Mouse (Mus musculus) embryo, embryonic 11.5 days (tissue): Measurements from ENCODE around the gene Tmem42.

Source experiments
- DNase-seq: peaks from one replicate; pipeline ENCODE4 v3.0.0-alpha.2; 2012; ENCODE audit warnings: low read depth, low spot score

Tmem42 gene

DNA sequence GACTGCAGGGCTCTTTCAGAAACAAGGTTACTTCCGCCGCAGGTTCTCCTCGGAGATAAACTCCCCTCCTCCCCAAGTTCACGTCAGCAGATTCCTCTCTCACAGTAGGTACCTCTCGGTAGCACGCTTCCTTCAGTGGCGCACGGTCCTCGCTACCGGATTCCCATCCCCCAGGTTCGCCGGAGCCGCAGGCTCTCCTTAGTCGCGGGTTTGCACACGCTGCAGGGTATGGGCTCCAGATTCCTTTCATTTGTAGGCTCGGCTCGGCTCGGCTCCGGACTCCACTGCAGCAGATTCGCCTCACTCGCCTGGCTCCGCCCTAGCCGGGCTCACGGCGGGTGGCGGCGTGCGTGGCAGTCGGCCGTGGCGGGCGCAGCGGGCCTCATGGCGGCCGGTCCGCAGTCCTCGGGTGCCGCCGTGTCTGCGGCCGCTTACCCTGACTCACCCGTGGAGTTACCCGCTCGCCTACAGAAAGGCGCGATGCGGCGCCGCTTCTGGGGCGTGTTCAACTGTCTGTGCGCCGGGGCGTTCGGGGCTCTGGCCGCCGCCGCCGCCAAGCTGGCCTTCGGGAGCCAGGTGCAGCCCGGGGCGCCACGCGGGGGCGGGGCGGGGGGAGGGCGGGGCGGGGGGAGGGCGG is at the start of gene Tmem42:
Tmem42 (plus strand) TSS at position 332 of the 637 bp plus-strand sequence.
- peak; percentile 70 for DNase-seq

- no peak for DNase-seq
Measured at GRCm38 (mm10) chr9:122998406-122999192, 22.5 kb upstream of the Tmem42 start.

DNA sequence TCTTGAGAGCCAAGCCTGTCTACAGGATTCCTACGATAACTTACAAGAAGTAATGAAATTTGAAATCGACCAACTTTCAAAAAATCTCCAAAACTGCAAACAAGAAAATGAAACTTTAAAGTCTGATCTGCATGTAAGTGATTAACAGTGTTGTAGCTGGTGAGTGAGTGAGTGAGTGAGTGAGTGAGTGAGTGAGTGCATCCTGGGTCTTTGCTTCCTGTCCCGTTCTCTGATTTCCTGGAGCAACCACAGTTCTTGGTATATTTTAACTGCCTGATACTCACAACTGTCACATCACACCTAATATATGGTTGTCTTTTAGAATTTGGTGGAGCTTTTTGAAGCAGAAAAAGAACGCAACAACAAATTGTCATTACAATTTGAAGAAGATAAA is 21.9 kb upstream of the Tmem42 start:
- DNase-seq, result no peak

GRCm38 (mm10) chr9:123004718-123005117 is 16.4 kb upstream of the Tmem42 start:
- no peak for DNase-seq

DNA sequence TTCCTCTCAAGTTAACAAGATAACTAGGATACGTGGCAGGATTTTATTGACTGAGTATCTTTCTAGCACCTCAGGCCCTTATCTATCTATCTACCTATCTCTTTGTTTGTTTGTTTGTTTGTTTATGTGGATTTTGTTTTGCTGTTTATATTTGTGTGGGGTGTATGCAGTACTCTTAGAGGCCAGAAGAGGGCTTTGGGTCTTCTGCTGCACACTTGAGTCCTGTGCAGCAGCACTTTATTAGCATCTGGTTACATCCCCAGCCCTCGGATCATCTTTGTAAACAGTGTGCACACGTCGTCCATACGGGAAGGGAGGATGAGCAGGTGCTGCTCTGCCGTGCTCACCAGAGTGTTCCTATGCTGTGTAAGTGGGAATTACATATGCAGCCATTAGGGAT is 15.1 kb upstream of the Tmem42 start:
- DNase-seq, result no peak

DNA sequence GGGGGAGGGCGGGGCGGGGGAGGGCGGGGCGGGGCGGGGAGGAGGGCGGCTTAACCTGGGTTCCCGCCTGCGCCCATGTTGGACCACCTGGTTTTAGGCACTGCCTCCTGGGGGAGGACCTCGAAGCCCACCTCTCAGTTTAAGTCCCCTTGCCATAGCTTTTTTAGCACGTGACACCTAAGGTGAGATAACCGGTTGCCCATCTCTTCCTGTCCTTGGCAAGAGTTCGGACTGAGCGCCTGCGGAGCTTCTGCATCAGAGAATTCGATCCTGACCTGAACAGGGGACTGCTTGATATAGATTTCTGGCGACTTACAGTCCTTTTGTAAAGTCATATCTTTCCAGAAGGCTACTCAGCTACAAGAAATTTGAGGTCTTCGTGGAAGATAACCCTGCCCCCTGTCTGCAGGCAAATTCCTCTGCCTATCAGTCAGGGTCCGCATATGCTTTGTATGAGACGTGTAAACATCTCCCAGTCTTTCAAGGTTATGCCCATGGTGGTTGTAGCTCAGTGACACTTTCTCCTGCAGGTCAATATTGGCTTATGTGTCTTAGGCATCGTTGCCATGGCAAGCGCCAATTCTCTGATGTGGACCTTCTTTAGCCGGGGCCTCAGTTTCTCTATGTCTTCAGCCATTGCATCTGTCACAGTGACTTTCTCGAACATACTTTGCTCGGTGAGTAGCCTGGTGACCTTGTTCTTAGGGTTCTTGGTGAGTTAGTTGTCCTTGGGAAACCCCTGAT is 682 bp downstream of the Tmem42 start:
- DNase-seq, result peak; percentile 17

DNA sequence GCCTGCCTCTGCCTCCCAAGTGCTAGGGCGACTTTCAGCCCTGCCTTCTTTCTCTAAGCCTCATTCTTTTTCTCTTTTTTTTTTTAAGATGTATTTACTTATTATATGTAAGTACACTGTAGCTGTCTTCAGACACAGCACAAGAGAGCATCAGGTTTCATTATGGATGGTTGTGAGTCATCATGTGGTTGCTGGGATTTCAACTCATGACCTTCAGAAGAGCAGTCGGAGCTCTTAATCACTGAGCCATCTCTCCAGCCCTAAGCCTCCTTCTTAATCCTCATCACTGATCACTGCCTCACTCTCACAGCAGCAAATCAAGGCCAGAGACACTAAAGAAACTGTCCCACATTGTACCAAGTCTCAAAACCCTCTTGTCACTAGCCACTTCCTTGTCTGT is 3.1 kb downstream of the Tmem42 start:
- no peak for DNase-seq

GRCm38 (mm10) chr9:123031496-123032246 is 10.5 kb downstream of the Tmem42 start:
- DNase-seq, result no peak

DNA sequence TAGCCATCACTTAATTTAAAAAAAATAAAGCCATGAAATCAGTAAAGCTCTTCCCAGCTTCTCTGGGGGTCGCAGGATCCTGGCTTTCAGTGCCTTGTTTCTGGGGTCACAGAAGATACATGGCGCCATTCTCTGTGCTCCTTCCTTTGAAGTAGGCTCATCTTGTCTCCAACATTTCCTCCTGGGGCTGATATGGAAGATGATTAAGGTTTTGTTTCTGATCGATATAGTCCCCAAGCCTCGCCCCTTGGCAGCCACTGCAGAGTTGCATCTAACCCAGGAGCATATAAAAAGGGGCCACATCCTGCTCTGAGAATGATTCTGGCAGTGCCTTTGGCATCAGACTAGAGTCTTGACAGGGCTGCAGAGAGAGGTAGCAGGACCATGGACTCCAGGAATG is 13.3 kb downstream of the Tmem42 start, which contains the start of gene Tgm4:
Tgm4 (plus strand) TSS at position 301 of the 400 bp plus-strand sequence.
- DNase-seq, result no peak

GRCm38 (mm10) chr9:123047665-123048064 is 26.5 kb downstream of the Tmem42 start:
- DNase-seq, result no peak

- DNase-seq, result no peak
Measured at GRCm38 (mm10) chr9:123058724-123059292, 37.7 kb downstream of the Tmem42 start.

- no peak for DNase-seq
Measured at GRCm38 (mm10) chr9:123060172-123060571, 39.0 kb downstream of the Tmem42 start.
